Mouse (Mus musculus): ENCODE data around the gene Pank3.
"Not testable (repeated sequence)": the region's sequence is repeated elsewhere in the genome, so short reads cannot be mapped to it uniquely, and the experiment has no call there.

Pank3 gene

GRCm38 (mm10) chr11:35840806-35841205 is 71.5 kb downstream of the Pank3 start:
- not testable (repeated sequence) for DNase-seq (ENCODE audit: low spot score in 2 of 2)

All from heart, adult 9 months (tissue).